Mouse (Mus musculus): ENCODE measurements at regions not wholly inside any gene's neighbourhood (a gene's known extent, or its start where the extent isn't known, plus 50 kb on each side); places are given as distances from the start of the nearest gene placed in this dataset.

DNA sequence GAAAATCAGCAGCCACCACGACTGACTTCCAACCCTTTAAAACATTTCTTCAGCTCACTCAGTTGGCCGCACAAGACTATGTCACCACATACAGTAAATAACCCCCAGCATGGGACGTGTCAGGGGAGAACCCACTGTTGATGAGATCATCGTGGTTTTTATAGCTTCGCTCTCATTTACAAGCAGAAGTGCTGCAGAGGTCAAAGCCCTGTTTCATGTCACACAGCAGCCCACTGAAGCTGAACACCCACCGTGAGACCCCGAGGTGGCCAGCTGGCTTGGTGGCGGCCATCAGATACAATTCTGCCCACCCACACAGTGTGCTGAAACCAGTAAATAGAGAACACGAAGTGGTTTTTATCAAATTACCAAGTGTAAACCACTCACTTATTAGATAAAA lies 503.7 kb downstream of the Fat4 start:
- TF ChIP-seq POLR2A (IDR thresholded peaks at IDR 0.05; ENCODE audit: insufficient read depth, low read length) (no peak), EP300 (IDR thresholded peaks at IDR 0.05; ENCODE audit: insufficient read depth, low read depth, low read length) (no peak), CTCF (IDR thresholded peaks at IDR 0.05; ENCODE audit: low read depth, low read length) (no peak)

DNA sequence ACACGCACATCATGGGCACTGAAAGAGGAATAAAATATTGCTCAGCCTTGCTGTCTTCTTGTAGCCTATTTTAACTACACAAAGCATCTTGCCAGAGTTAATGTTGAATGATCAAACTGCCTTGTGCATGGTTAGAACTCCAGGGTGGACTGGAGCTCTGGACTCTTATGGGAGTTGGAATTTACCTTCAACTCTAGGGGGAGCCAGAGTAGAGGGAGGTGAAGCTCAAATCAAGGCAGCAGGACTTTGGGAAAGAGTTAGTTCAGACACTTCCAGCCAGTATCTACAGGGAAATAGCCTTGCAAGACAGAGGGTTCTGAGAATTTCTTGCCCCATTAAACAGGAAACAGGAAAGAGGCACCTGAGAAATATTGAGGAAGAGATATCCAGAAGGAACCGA lies 505.3 kb downstream of the Fat4 start:
- H3K27ac ChIP-seq (ENCODE audit: insufficient read depth, low read length) = no peak overlapping the region
- no peaks in the 10 kb centered on the region for H3K36me3 ChIP-seq (ENCODE audit: control insufficient read depth, insufficient read depth, low read length, poor library complexity, severe bottlenecking)
- no peak for TF ChIP-seq EP300 (IDR thresholded peaks at IDR 0.05; ENCODE audit: insufficient read depth, low read depth, low read length)
- TF ChIP-seq POLR2A (IDR thresholded peaks at IDR 0.05; ENCODE audit: insufficient read depth, low read length) = no peak
- TF ChIP-seq CTCF (IDR thresholded peaks at IDR 0.05; ENCODE audit: low read depth, low read length) = no peak
- H3K27me3 ChIP-seq (ENCODE audit: control insufficient read depth, insufficient read depth, low read length, poor library complexity, severe bottlenecking) = no peaks in the 10 kb centered on the region
- H3K4me1 ChIP-seq (ENCODE audit: control insufficient read depth, insufficient read depth, low read length) = no peaks in the 10 kb centered on the region
- no peak overlapping the region for H3K4me3 ChIP-seq (ENCODE audit: low read depth, low read length)
- H3K9me3 ChIP-seq (replicated peaks; ENCODE audit: control insufficient read depth, insufficient read depth, low read length, poor library complexity, severe bottlenecking) = no peaks in the 10 kb centered on the region
- no peak overlapping the region for H3K9ac ChIP-seq (ENCODE audit: low read depth, poor library complexity, severe bottlenecking)

More for the DNA sequence above, 503.7 kb downstream of the Fat4 start:
- no peak overlapping the region for H3K27ac ChIP-seq (ENCODE audit: insufficient read depth, low read length)
- H3K9me3 ChIP-seq (replicated peaks; ENCODE audit: control insufficient read depth, insufficient read depth, low read length, poor library complexity, severe bottlenecking) = no peaks in the 10 kb centered on the region
- no peaks in the 10 kb centered on the region for H3K27me3 ChIP-seq (ENCODE audit: control insufficient read depth, insufficient read depth, low read length, poor library complexity, severe bottlenecking)
- no peaks in the 10 kb centered on the region for H3K4me1 ChIP-seq (ENCODE audit: control insufficient read depth, insufficient read depth, low read length)
- no peak overlapping the region for H3K4me3 ChIP-seq (ENCODE audit: low read depth, low read length)
- H3K36me3 ChIP-seq (ENCODE audit: control insufficient read depth, insufficient read depth, low read length, poor library complexity, severe bottlenecking) = no peaks in the 10 kb centered on the region
- no peak overlapping the region for H3K9ac ChIP-seq (ENCODE audit: low read depth, poor library complexity, severe bottlenecking)

DNA sequence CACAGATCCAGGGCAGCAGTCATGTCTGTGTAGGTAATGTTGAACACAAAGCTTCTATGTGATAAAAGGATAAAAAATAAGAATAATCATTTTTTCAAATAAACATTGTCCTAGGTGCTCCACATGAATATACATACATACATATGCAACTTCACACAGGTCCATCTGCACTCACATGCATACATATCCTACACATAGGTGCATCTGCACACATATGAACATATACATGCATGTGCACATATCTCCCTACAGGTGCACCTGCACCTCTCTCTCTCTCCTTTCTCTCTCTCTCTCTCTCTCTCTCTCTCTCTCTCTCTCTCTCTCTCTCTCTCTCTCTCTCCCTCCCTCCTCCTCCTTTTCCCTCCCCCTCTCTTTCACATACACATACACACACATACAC lies 509.9 kb downstream of the Fat4 start:
- Histone ChIP-seq H3K4me3 (ENCODE audit: low read depth, low read length) (no peak overlapping the region), H3K4me1 (ENCODE audit: control insufficient read depth, insufficient read depth, low read length) (no peaks in the 10 kb centered on the region), H3K27ac (ENCODE audit: insufficient read depth, low read length) (no peak overlapping the region), H3K9ac (ENCODE audit: low read depth, poor library complexity, severe bottlenecking) (no peak overlapping the region), H3K27me3 (ENCODE audit: control insufficient read depth, insufficient read depth, low read length, poor library complexity, severe bottlenecking) (no peaks in the 10 kb centered on the region), H3K36me3 (ENCODE audit: control insufficient read depth, insufficient read depth, low read length, poor library complexity, severe bottlenecking) (no peaks in the 10 kb centered on the region), H3K9me3 (replicated peaks; ENCODE audit: control insufficient read depth, insufficient read depth, low read length, poor library complexity, severe bottlenecking) (no peaks in the 10 kb centered on the region)
- TF ChIP-seq CTCF (IDR thresholded peaks at IDR 0.05; ENCODE audit: low read depth, low read length) = no peak
- TF ChIP-seq POLR2A (IDR thresholded peaks at IDR 0.05; ENCODE audit: insufficient read depth, low read length) = no peak
- TF ChIP-seq EP300 (IDR thresholded peaks at IDR 0.05; ENCODE audit: insufficient read depth, low read depth, low read length) = no peak

DNA sequence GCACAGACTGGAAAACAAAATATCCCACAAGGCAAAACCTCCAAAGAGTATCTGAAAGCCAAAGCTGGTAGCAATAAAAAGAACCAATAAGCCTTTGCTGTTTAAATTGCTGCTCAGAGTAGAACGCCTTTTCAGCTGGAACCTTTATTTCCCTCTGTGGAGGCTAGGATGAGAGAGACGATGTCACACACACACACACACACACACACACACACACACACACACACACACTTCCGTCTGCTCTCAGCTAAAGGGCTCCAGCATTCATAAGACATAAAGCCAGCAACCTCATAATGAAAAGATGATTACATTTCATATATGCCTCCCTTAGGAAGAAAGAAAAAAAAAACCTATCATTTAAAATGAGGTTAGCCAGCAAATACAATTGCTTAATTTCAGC lies 510.5 kb downstream of the Fat4 start:
- TF ChIP-seq POLR2A (IDR thresholded peaks at IDR 0.05; ENCODE audit: insufficient read depth, low read length) (no peak), EP300 (IDR thresholded peaks at IDR 0.05; ENCODE audit: insufficient read depth, low read depth, low read length) (no peak), CTCF (IDR thresholded peaks at IDR 0.05; ENCODE audit: low read depth, low read length) (no peak)
- H3K27me3 ChIP-seq (ENCODE audit: control insufficient read depth, insufficient read depth, low read length, poor library complexity, severe bottlenecking) = no peaks in the 10 kb centered on the region
- H3K4me3 ChIP-seq (ENCODE audit: low read depth, low read length) = no peak overlapping the region
- H3K9ac ChIP-seq (ENCODE audit: low read depth, poor library complexity, severe bottlenecking) = no peak overlapping the region
- H3K9me3 ChIP-seq (replicated peaks; ENCODE audit: control insufficient read depth, insufficient read depth, low read length, poor library complexity, severe bottlenecking) = no peaks in the 10 kb centered on the region
- H3K36me3 ChIP-seq (ENCODE audit: control insufficient read depth, insufficient read depth, low read length, poor library complexity, severe bottlenecking) = no peaks in the 10 kb centered on the region
- H3K4me1 ChIP-seq (ENCODE audit: control insufficient read depth, insufficient read depth, low read length) = no peaks in the 10 kb centered on the region
- no peak overlapping the region for H3K27ac ChIP-seq (ENCODE audit: insufficient read depth, low read length)

DNA sequence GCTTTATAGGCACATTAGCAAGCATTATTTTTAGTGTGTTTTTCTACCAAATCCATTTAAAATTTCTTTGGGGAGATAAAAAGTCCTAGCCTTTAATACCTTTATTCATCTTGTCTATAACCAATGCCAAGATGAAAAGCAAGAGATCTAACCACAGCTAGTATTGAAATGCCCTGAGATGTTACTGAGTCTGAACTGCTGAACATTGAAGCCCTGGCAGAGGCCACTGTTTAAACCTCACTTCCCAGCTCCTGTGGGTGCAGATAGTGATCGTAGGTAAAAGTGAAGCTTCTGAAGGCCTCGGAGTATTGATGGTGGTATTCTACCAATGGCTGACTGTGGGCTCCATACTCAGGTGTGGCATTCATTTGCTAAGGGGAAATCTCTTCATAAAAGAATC lies 510.9 kb downstream of the Fat4 start:
- no peak overlapping the region for H3K4me3 ChIP-seq (ENCODE audit: low read depth, low read length)
- no peaks in the 10 kb centered on the region for H3K9me3 ChIP-seq (replicated peaks; ENCODE audit: control insufficient read depth, insufficient read depth, low read length, poor library complexity, severe bottlenecking)
- no peak overlapping the region for H3K9ac ChIP-seq (ENCODE audit: low read depth, poor library complexity, severe bottlenecking)
- TF ChIP-seq POLR2A (IDR thresholded peaks at IDR 0.05; ENCODE audit: insufficient read depth, low read length) (no peak), CTCF (IDR thresholded peaks at IDR 0.05; ENCODE audit: low read depth, low read length) (no peak), EP300 (IDR thresholded peaks at IDR 0.05; ENCODE audit: insufficient read depth, low read depth, low read length) (no peak)
- H3K36me3 ChIP-seq (ENCODE audit: control insufficient read depth, insufficient read depth, low read length, poor library complexity, severe bottlenecking) = no peaks in the 10 kb centered on the region
- no peak overlapping the region for H3K27ac ChIP-seq (ENCODE audit: insufficient read depth, low read length)
- H3K27me3 ChIP-seq (ENCODE audit: control insufficient read depth, insufficient read depth, low read length, poor library complexity, severe bottlenecking) = no peaks in the 10 kb centered on the region
- H3K4me1 ChIP-seq (ENCODE audit: control insufficient read depth, insufficient read depth, low read length) = no peaks in the 10 kb centered on the region

DNA sequence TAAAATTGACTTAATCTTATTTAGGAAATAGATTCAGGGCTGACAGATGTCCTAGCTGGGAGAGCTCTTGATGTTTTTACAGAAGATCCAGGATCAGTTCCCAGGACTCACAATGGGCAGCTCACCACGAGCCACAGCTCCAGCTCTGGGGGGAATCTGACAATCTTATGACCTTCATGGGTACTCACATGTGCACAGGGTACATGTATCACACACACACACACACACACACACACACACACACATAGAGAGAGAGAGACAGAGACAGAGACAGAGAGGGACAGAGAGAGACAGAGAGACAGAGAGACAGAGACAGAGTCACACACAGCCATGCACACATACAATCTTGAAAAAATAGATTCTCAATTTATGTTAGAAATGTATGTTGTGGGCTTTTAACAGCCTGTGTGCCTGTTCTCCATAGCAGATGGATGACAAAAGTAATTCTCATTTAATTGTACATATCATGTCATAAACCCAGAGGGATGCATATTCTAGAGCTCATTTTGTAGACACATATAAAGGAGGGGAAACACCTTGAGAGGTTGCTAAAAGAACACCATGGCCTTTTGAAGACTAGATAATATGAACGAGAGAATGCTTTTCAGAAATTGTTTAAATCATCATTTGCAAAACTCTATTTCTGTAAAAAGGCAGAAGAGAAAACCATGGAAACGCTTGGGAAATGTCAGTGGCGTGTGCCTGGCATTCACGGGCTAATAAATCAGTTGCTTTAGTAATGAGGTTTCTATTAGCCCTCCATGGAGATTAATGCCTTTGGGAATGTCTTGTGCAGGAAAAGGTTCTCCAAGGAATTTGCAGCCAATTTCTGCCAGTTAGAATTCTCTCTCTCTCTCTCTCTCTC lies 538.3 kb downstream of the Fat4 start:
- no peak overlapping the region for H3K27ac ChIP-seq (ENCODE audit: insufficient read depth, low read length)

More for the DNA sequence above, 538.3 kb downstream of the Fat4 start:
- H3K4me3 ChIP-seq (ENCODE audit: low read depth, low read length) = no peak overlapping the region
- H3K36me3 ChIP-seq (ENCODE audit: control insufficient read depth, insufficient read depth, low read length, poor library complexity, severe bottlenecking) = no peaks in the 10 kb centered on the region
- no peaks in the 10 kb centered on the region for H3K9me3 ChIP-seq (replicated peaks; ENCODE audit: control insufficient read depth, insufficient read depth, low read length, poor library complexity, severe bottlenecking)
- H3K9ac ChIP-seq (ENCODE audit: low read depth, poor library complexity, severe bottlenecking) = no peak overlapping the region
- no peaks in the 10 kb centered on the region for H3K4me1 ChIP-seq (ENCODE audit: control insufficient read depth, insufficient read depth, low read length)
- no peaks in the 10 kb centered on the region for H3K27me3 ChIP-seq (ENCODE audit: control insufficient read depth, insufficient read depth, low read length, poor library complexity, severe bottlenecking)
- no peak for TF ChIP-seq CTCF (IDR thresholded peaks at IDR 0.05; ENCODE audit: low read depth, low read length)
- no peak for TF ChIP-seq POLR2A (IDR thresholded peaks at IDR 0.05; ENCODE audit: insufficient read depth, low read length)
- no peak for TF ChIP-seq EP300 (IDR thresholded peaks at IDR 0.05; ENCODE audit: insufficient read depth, low read depth, low read length)
